Mouse (Mus musculus) intestine, postnatal 0 days (tissue): ENCODE results near the gene Sirt1. TPM values are rescaled to one million over a fixed set of nuclear protein-coding genes. Genes with fewer than 3 reads are reported as not detected.

Source experiments
- ATAC-seq: fragments of 200-750 bp; cut with Nextera tagmentation; 2 replicates; pipeline ENCODE4 v1.8.0; 2017; ENCODE audit warnings: mild to moderate bottlenecking, moderate TSS enrichment, moderate library complexity
- H3K27ac ChIP-seq: fragments of 300-500 bp; sonication (generic); 2 replicates; pipeline ENCODE4 v1.5.1; 2014; ENCODE audit warnings: mild to moderate bottlenecking, low read depth, low read length, moderate library complexity
- H3K27me3 ChIP-seq: fragments of 300-500 bp; sonication (generic); replicated peaks from 2 replicates; pipeline ENCODE4 v1.6.1; 2014; ENCODE audit warnings: low read length, mixed read lengths; ENCODE audit not compliant: control insufficient read depth, insufficient read depth
- H3K36me3 ChIP-seq: fragments of 300-500 bp; sonication (generic); 2 replicates; pipeline ENCODE4 v1.6.1; 2014; ENCODE audit warnings: mild to moderate bottlenecking, moderate library complexity; ENCODE audit not compliant: control insufficient read depth, insufficient read depth
- H3K4me1 ChIP-seq: fragments of 300-500 bp; sonication (generic); replicated peaks from 2 replicates; pipeline ENCODE4 v1.6.1; 2014; ENCODE audit warnings: antibody characterized with exemption, low read length, mixed read lengths; ENCODE audit not compliant: control insufficient read depth, insufficient read depth
- H3K4me2 ChIP-seq: fragments of 300-500 bp; sonication (generic); replicated peaks from 2 replicates; pipeline ENCODE4 v1.6.1; 2014; ENCODE audit warnings: low read depth, mild to moderate bottlenecking, moderate library complexity
- H3K4me3 ChIP-seq: fragments of 300-500 bp; sonication (generic); 2 replicates; pipeline ENCODE4 v1.5.1; 2014; ENCODE audit warnings: low read depth, low read length
- H3K9ac ChIP-seq: fragments of 300-500 bp; sonication (generic); 2 replicates; pipeline ENCODE4 v1.6.1; 2014; ENCODE audit warnings: mild to moderate bottlenecking, low read depth, low read length
- H3K9me3 ChIP-seq: fragments of 300-500 bp; sonication (generic); 2 replicates; pipeline ENCODE4 v1.6.1; 2016; ENCODE audit warnings: mixed run types; ENCODE audit not compliant: control insufficient read depth
- CTCF ChIP-seq: sonication (generic); IDR thresholded peaks from 2 replicates; pipeline ENCODE4 v1.5.1; 2016; ENCODE audit warnings: low read depth, mild to moderate bottlenecking, control low read depth, antibody characterized with exemption, moderate library complexity
- WGBS: fragments of 180-500 bp; shearing (Covaris S2); extraction: QIAGEN DNeasy Blood & Tissue Kit; methylation state at CpG from one replicate; pipeline ENCODE4 v1.1.7; 2014; 5-methylcytosine and 5-hydroxymethylcytosine counted together
- polyA plus RNA-seq: library from polyadenylated mRNA; unstranded; fragments of >200 nt; fragmentation: Nextera tagmentation; extraction: Ambion mirVana; gene quantifications from 2 replicates; pipeline ENCODE4 v1.2.1, GENCODE M21; 2015

Sirt1 gene
- polyA plus RNA-seq, 1 experiment from 2014 or later = 3.9 TPM

DNA sequence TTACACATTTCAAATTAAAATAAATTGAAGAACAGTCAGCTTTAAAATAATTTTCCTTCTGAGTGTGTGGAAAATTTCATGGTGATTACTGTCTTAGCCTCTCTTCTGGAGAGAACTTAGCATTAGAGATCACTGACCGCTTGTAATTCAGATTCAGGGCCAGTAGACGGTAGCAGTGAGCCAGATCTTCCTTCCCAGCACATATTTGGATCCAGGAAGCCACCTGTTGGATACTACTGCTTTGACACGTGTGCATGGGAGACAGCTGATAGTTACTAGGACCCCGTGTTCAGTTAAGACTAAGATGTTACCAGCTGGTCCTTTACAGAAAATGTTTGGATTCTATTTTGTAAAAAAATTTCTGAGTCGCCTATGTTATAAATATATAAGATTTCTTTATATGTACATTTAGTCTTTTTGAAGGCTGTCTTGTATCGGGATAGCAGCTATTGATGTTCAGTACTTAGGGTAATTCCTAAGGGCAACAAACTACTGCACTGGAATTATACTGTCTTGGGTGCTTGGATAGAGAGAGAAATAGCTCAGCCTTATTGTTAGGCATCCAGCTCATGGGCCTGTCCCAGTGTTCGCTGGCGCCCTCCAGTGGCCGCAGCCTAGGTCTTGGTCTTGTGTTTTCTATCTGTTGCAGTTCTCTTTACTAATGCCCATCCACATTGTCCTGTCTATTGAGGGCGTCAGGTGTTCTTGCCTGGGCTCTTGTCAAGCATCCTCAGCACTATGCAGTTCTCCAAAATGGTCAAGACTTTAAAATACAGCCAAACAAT lies 72.7 kb downstream of the Sirt1 start:
- H3K4me3 ChIP-seq = no peak overlapping the region
- no peak overlapping the region for H3K9ac ChIP-seq
- peak; percentile 88 for TF ChIP-seq CTCF
- H3K9me3 ChIP-seq = no peaks in the 10 kb centered on the region
- no peak overlapping the region for H3K27ac ChIP-seq
- H3K4me1 ChIP-seq = no peaks in the 10 kb centered on the region
- ATAC-seq = peak; percentile 78
- WGBS = 42% methylated on average over 10 of the region's 10 CpGs
- H3K36me3 ChIP-seq = peaks cover 62% of the 10 kb centered on the region
- no peaks in the 10 kb centered on the region for H3K27me3 ChIP-seq
- H3K4me2 ChIP-seq = no peak overlapping the region

DNA sequence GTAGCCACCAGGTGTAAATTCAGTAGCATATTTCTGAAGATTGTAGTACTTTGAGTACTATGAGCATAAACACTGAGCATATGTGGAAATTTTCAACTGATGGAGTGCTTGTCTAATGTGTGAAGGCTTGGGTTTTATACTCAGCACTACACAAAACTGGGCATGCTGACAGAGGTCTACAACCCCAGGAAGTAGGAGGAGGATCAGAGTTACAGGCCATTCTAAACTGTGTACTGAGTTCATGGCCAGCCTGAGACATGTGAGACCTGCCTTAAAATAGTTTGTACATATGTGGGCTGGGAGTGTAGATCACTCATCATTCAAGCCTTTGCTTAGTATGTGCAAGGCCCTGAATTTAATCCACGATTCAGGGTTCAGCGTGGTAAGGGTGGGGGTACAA lies 79.1 kb downstream of the Sirt1 start:
- Histone ChIP-seq H3K4me1 (no peaks in the 10 kb centered on the region), H3K4me2 (no peak overlapping the region), H3K27ac (no peak overlapping the region), H3K36me3 (peaks cover 48% of the 10 kb centered on the region), H3K4me3 (no peak overlapping the region), H3K27me3 (no peaks in the 10 kb centered on the region), H3K9me3 (no peaks in the 10 kb centered on the region), H3K9ac (no peak overlapping the region)
- no peak for ATAC-seq
- TF ChIP-seq CTCF = no peak
- WGBS = 90% methylated on average over 2 of the region's 2 CpGs

DNA sequence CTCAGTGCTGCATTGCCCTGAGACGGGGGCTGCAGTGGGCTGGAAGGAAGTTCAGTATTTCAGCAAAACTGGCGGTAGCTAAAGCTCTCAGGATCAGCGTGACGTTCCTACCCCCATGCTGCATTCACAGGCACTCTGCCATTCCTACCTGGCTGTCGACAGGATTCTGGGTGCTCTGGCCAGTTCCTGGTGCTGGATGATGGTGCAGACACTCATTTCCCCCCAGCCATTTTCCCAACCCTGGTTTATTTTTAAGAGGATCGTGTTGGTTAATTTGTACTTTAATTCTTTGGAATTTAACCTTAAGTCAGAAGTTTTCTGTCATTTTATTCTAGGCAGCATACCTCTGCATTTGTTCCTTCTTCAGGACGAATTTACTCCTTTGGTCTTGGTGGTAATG lies 98.7 kb downstream of the Sirt1 start:
- H3K4me2 ChIP-seq = no peak overlapping the region
- H3K4me3 ChIP-seq = no peak overlapping the region
- ATAC-seq = no peak
- H3K27me3 ChIP-seq = no peaks in the 10 kb centered on the region
- peaks cover 45% of the 10 kb centered on the region for H3K36me3 ChIP-seq
- no peak overlapping the region; the same call in 1 of the 2 replicates for H3K27ac ChIP-seq
- H3K9me3 ChIP-seq = no peaks in the 10 kb centered on the region
- no peak for TF ChIP-seq CTCF
- no peaks in the 10 kb centered on the region for H3K4me1 ChIP-seq
- H3K9ac ChIP-seq = no peak overlapping the region
- 87% methylated on average over 7 of the region's 7 CpGs for WGBS

DNA sequence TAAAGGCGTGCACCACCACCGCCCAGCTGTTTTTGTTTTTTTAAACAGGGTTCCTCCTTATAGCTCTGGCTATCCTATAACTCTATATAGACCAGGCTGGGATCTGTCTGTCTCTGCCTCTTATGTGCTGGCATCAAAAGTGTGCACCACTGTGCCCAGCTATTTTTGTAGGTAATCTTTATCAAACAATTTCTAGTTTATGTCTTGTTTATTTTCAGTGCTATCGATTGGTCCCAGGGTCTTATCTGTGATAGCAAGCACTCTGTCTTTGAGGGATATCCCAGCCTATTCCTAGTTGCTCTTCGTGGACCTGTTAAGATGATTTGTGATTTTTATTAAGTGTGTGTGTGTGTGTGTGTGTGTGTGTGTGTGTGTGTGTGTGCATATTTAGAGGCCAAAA lies 99.1 kb downstream of the Sirt1 start:
- Histone ChIP-seq H3K27ac (no peak overlapping the region), H3K36me3 (peaks cover 44% of the 10 kb centered on the region), H3K27me3 (no peaks in the 10 kb centered on the region), H3K9ac (no peak overlapping the region), H3K4me2 (no peak overlapping the region), H3K9me3 (no peaks in the 10 kb centered on the region), H3K4me3 (no peak overlapping the region), H3K4me1 (no peaks in the 10 kb centered on the region)
- TF ChIP-seq CTCF = no peak
- ATAC-seq = no peak
- 82% methylated on average over 4 of the region's 4 CpGs for WGBS

DNA sequence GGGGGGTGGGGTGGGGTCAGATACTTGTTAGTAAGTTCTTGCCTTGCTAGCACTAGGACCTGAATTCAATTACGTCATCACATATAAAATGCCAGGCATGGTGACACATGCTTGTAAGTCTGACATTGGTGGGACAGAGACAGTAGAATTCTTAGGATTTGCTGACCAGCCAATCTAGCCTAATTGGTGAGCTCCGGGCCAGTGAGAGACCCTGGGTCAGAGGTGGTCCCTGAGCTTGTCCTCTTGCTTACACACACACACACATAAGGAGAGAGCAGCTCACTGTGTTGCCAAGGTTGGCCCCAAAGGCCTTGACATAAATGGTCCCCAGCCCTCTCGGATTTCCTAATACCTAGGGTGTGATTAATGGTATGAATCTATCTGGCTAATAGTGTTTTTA lies 101.7 kb downstream of the Sirt1 start:
- Histone ChIP-seq H3K9ac (no peak overlapping the region), H3K27me3 (no peaks in the 10 kb centered on the region), H3K27ac (no peak overlapping the region), H3K4me1 (no peaks in the 10 kb centered on the region), H3K9me3 (no peaks in the 10 kb centered on the region), H3K4me3 (no peak overlapping the region), H3K36me3 (peaks cover 28% of the 10 kb centered on the region), H3K4me2 (no peak overlapping the region)
- TF ChIP-seq CTCF = no peak
- ATAC-seq = no peak
- WGBS = 91% methylated on average over 3 of the region's 3 CpGs

DNA sequence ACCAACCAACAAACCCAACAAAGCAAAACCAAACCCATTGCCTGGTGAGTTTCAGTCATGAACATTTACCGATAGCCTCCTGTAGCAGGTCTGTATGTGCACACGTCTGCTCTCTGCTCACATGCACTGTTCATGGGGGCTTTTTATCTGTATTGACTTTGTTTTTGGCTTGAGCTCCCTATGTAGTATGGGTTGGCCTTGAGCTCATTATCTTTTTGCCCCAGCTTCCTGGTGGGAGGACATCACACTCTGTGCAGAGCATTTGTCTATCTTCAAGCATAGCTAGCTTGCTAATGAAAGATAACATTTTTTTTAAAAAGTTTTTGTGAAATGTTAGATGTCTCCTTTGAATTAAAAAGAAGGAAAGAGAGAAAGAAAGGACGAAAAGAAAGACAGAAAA lies 104.5 kb downstream of the Sirt1 start:
- Histone ChIP-seq H3K4me3 (no peak overlapping the region), H3K36me3 (peaks cover 42% of the 10 kb centered on the region), H3K27ac (no peak overlapping the region), H3K4me1 (no peaks in the 10 kb centered on the region), H3K4me2 (no peak overlapping the region), H3K27me3 (no peaks in the 10 kb centered on the region), H3K9me3 (no peaks in the 10 kb centered on the region), H3K9ac (no peak overlapping the region)
- WGBS = 93% methylated on average over 3 of the region's 3 CpGs
- ATAC-seq = no peak
- no peak for TF ChIP-seq CTCF
